Comparison of ENCODE assay signal across 8 mouse cellular contexts in the genomic region with DNA sequence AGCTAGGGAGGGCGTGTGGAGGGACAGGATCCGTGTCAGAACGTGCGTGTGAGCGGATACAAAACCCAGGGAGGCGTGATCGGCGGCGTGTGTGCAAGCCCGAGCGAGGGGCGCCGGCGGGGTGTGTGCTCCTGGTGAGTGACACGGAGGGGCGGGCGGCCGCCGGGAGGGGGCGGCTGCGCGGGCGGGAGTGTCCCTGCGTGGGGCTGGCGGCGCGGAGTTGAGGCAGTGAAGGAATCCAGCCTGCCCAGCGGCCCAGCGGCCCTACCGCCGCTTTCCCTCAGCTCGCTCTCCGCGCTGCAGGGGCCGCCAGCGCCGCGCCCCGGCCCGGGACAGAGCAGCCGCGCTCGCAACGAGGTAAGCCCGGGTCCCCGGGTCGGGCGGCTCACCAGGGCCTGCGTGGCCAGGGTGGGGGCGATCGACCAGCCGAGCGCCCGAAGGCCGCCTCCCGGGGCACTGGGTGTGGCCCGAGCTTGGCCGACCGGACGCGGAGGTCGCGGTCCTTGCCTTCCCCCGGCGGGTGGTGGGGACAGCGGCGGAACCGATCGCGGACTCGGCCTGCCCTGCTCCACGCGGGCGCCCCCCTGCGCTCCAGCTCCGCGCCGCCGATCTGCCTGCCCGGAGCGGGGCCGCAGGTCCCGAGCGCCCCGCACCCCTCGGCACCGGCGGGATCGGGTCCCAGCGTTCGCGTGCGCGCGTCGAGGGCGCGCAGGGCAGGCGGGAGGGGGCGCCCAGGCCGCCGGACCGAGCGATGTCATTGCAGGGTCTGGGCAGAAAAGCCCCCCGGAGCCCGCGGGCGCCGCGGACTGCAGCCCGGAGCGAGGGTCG. TPM values are rescaled to one million over a fixed set of nuclear protein-coding genes. Genes with fewer than 3 reads are reported as not detected.
DNase-seq lines count a peak whose midpoint lies in the region; ATAC-seq and TF ChIP-seq lines count a peak whose summit lies in the region.

No protein-coding gene starts in this region.

- peak; percentile 83 for ATAC-seq in forebrain, embryonic 11.5 days (replicated peaks; ENCODE audit: low FRiP score)
- ATAC-seq in heart, embryonic 14.5 days (ENCODE audit: insufficient number of reproducible peaks, insufficient read depth, low FRiP score, low read depth) = peak; percentile 81
- peak; percentile 74 for ATAC-seq in liver, embryonic 15.5 days (ENCODE audit: insufficient read depth)

- WGBS in forebrain, embryonic 11.5 days = under 1% methylated on average over 98 of the region's 113 CpGs
- under 1% methylated on average over 104 of the region's 113 CpGs for WGBS in heart, embryonic 14.5 days
- WGBS in liver, embryonic 15.5 days (ENCODE audit: insufficient replicate concordance) = under 1% methylated on average over 113 of the region's 113 CpGs
- WGBS in olfactory bulb, adult 2 months = 1% methylated on average over 105 of the region's 113 CpGs

- no peak overlapping the region for H3K27ac ChIP-seq in bone marrow macrophage, adult 2 months (ENCODE audit: insufficient read depth, low read depth, low read length)
- H3K27ac ChIP-seq in forebrain, embryonic 11.5 days (ENCODE audit: low read depth, low read length) = peak overlapping the region; percentile 65
- peak overlapping the region; percentile 81 to 94 for H3K27ac ChIP-seq in heart, embryonic 14.5 days (replicated peaks in 1 of 2; ENCODE audit: control insufficient read depth in 1 of 2, insufficient read depth in 1 of 2, low read depth in 2 of 2, low read length in 2 of 2)
- H3K27ac ChIP-seq in liver, embryonic 15.5 days (replicated peaks) = peak overlapping the region; percentile 80
- peak overlapping the region; percentile 60 for H3K27ac ChIP-seq in olfactory bulb, adult 2 months (ENCODE audit: insufficient read depth, low read depth, low read length)

- no peaks in the 10 kb centered on the region for H3K9me3 ChIP-seq in forebrain, embryonic 11.5 days (ENCODE audit: control insufficient read depth, low read length)
- H3K9me3 ChIP-seq in heart, embryonic 14.5 days (ENCODE audit: control insufficient read depth, low read length) = no peaks in the 10 kb centered on the region
- H3K9me3 ChIP-seq in liver, embryonic 15.5 days (replicated peaks) = no peaks in the 10 kb centered on the region

- H3K4me3 ChIP-seq in bone marrow macrophage, adult 2 months (ENCODE audit: insufficient read depth, low read length) = peak overlapping the region; percentile 53
- peak overlapping the region; percentile 74 for H3K4me3 ChIP-seq in forebrain, embryonic 11.5 days (ENCODE audit: low read depth, low read length)
- H3K4me3 ChIP-seq in heart, embryonic 14.5 days (ENCODE audit: control insufficient read depth in 1 of 2, insufficient read depth in 1 of 2, low read depth in 1 of 2, low read length in 2 of 2) = peak overlapping the region; percentile 75 to 79
- peak overlapping the region; percentile 58 for H3K4me3 ChIP-seq in liver, embryonic 15.5 days (replicated peaks)
- H3K4me3 ChIP-seq in olfactory bulb, adult 2 months (ENCODE audit: insufficient read depth, low read depth, low read length) = peak overlapping the region; percentile 95

- peak overlapping the region; percentile 87 for H3K4me2 ChIP-seq in forebrain, embryonic 11.5 days (ENCODE audit: low read depth, low read length, severe bottlenecking)
- peak overlapping the region; percentile 89 for H3K4me2 ChIP-seq in heart, embryonic 14.5 days (ENCODE audit: low read length)
- H3K4me2 ChIP-seq in liver, embryonic 15.5 days = peak overlapping the region; percentile 57

- DNase-seq in B cell, adult 2 months = peak; percentile 6 to 17
- DNase-seq in forebrain, embryonic 11.5 days (ENCODE audit: low spot score) = peak; percentile 87
- peak; percentile 87 for DNase-seq in kidney, postnatal 10 days
- DNase-seq in thymus, postnatal 10 days (ENCODE audit: low spot score in 2 of 2) = peak; percentile 34 to 64

- H3K4me1 ChIP-seq in bone marrow macrophage, adult 2 months (ENCODE audit: control insufficient read depth, insufficient read depth, low read length) = no peaks in the 10 kb centered on the region
- H3K4me1 ChIP-seq in forebrain, embryonic 11.5 days (replicated peaks; ENCODE audit: control insufficient read depth, insufficient read depth, low read length) = peaks cover 2% of the 10 kb centered on the region; the same call in 1 of the 2 replicates
- H3K4me1 ChIP-seq in heart, embryonic 14.5 days (ENCODE audit: control insufficient read depth in 2 of 2, insufficient read depth in 2 of 2, low read length in 2 of 2) = no peaks in the 10 kb centered on the region; a peak in 1 of 4 replicates
- H3K4me1 ChIP-seq in liver, embryonic 15.5 days (replicated peaks) = no peaks in the 10 kb centered on the region
- H3K4me1 ChIP-seq in olfactory bulb, adult 2 months (ENCODE audit: control insufficient read depth, insufficient read depth, low read length) = no peaks in the 10 kb centered on the region

- no peak for TF ChIP-seq POLR2A in bone marrow macrophage, adult 2 months (IDR thresholded peaks at IDR 0.05; ENCODE audit: borderline replicate concordance, low read depth, low read length)
- no peak for TF ChIP-seq POLR2A in olfactory bulb, adult 2 months (IDR thresholded peaks at IDR 0.05; ENCODE audit: insufficient read depth, low read depth, low read length)

- peak overlapping the region; percentile 89 for H3K9ac ChIP-seq in forebrain, embryonic 11.5 days (ENCODE audit: low read length)
- peak overlapping the region; percentile 88 for H3K9ac ChIP-seq in heart, embryonic 14.5 days (ENCODE audit: low read length)
- H3K9ac ChIP-seq in liver, embryonic 15.5 days = peak overlapping the region; percentile 47

- no peaks in the 10 kb centered on the region for H3K36me3 ChIP-seq in forebrain, embryonic 11.5 days (ENCODE audit: control insufficient read depth, insufficient read depth, low read length)
- no peaks in the 10 kb centered on the region for H3K36me3 ChIP-seq in heart, embryonic 14.5 days (ENCODE audit: control insufficient read depth, insufficient read depth, low read length)
- no peaks in the 10 kb centered on the region for H3K36me3 ChIP-seq in liver, embryonic 15.5 days (replicated peaks)

- no peak for TF ChIP-seq CTCF in bone marrow macrophage, adult 2 months (IDR thresholded peaks at IDR 0.05; ENCODE audit: low read depth, low read length)
- no peak for TF ChIP-seq CTCF in olfactory bulb, adult 2 months (IDR thresholded peaks at IDR 0.05; ENCODE audit: insufficient read depth, low read depth, low read length)

- no peaks in the 10 kb centered on the region for H3K27me3 ChIP-seq in forebrain, embryonic 11.5 days (ENCODE audit: control insufficient read depth, insufficient read depth, low read length)
- H3K27me3 ChIP-seq in heart, embryonic 14.5 days (ENCODE audit: control insufficient read depth, insufficient read depth, low read length) = no peaks in the 10 kb centered on the region
- H3K27me3 ChIP-seq in liver, embryonic 15.5 days = peaks cover 43% of the 10 kb centered on the region

RNA-seq across cellular contexts. Expression of a gene that starts 0.9 kb away (rescaled TPM):
- polyA plus RNA-seq in bone marrow macrophage, adult 2 months (2012; ENCODE audit: insufficient read depth, insufficient read length, missing spikeins) = not detected in 2 replicates
- 37.3 and 37.5 TPM in 2 replicates for polyA plus RNA-seq in forebrain, embryonic 11.5 days (2014; fragmentation: Nextera tagmentation; extraction: Ambion mirVana)
- 61.6 and 70.0 TPM in 2 replicates for polyA plus RNA-seq in heart, embryonic 14.5 days (2014; fragmentation: Nextera tagmentation; extraction: Ambion mirVana)
- 8.7 and 9.2 TPM in 2 replicates for polyA plus RNA-seq in liver, embryonic 15.5 days (2015; fragmentation: Nextera tagmentation; extraction: Ambion mirVana)
- polyA plus RNA-seq in olfactory bulb, adult 2 months (2012; ENCODE audit: insufficient read depth, insufficient read length, low replicate concordance, missing spikeins) = not detected in 2 replicates

Comparison
In these comparisons a context has a peak if more than half of its experiments do, and no peak if none do; other contexts are left out.
1. DNase-seq: peak in every context shown above with its lines; median percentile 87 in forebrain, embryonic 11.5 days; 87 in kidney, postnatal 10 days; 49 in thymus, postnatal 10 days; 12 in B cell, adult 2 months.